Mouse (Mus musculus): Measurements from ENCODE around the gene Gm10073.

DNA sequence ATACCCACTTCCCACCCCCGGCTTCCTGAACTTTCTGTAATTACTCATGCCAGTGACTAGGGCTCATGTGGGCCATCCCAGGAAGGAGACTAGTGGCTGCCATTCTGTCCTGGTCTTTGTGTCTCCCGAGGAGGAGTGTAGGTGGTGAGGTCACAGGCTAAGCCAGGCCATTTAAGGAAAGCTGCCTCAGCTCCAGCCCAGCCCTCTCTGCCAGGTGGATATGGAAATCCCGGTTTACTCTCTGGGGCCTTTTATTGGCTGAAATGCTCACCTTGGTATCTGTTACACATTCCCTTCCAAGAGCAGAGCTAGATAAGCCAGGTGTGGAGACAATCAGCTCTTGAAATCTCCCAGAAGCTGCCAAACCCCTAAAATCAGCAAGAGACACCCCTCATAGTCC is 35.2 kb upstream of the Gm10073 start:
- TF ChIP-seq CTCF (IDR thresholded peaks at IDR 0.05; ENCODE audit: control insufficient read depth, insufficient read depth, insufficient replicate concordance, low read depth, low read length) = no peak
- TF ChIP-seq POLR2A (IDR thresholded peaks at IDR 0.05; ENCODE audit: control insufficient read depth, low read depth, low read length) = no peak

Data from testis, adult 2 months (tissue).